Mouse (Mus musculus): ENCODE measurements around the gene Krt20. TPM values are rescaled to one million over a fixed set of nuclear protein-coding genes. Genes with fewer than 3 reads are reported as not detected.

Krt20 gene
- not detected in 2 replicates for total RNA-seq (2014; fragmentation: Nextera tagmentation)
- not detected in 2 replicates for total RNA-seq (2017)
- not detected in 2 replicates for polyA plus RNA-seq (2012)

GRCm38 (mm10) chr11:99437972-99438371 lies at the start of gene Krt20:
Gene Krt20 (minus strand): TSS chr11:99438150.
- DNase-seq (ENCODE audit: low spot score) (no peak), ATAC-seq (ENCODE audit: extremely low read depth, insufficient number of reproducible peaks, low FRiP score, poor library complexity, severe bottlenecking) (no peak)
- no peak within 1 kb of the TSS for H3K4me3 ChIP-seq (ENCODE audit: low read depth, low read length)
- H3K9me3 ChIP-seq (replicated peaks): no peaks in the 10 kb centered on the region
- H3K27me3 ChIP-seq (ENCODE audit: insufficient read depth, low read length): 0 out of 2 replicates have a peak, but pooled peaks cover 2% of the 10 kb centered on the region
- no peaks in the 10 kb centered on the region for H3K4me1 ChIP-seq (ENCODE audit: insufficient read depth, low read depth, low read length)
- H3K36me3 ChIP-seq (replicated peaks): no peaks in the 10 kb centered on the region
- TF ChIP-seq TAL1 (conservative IDR thresholded peaks at IDR 0.05; ENCODE audit: low read depth, low read length) (no peak), POLR2AphosphoS5 (IDR thresholded peaks at IDR 0.05; ENCODE audit: insufficient replicate concordance, low read depth, low read length) (no peak), GATA1 (IDR thresholded peaks at IDR 0.05; ENCODE audit: borderline replicate concordance, low read length) (no peak), CTCF (IDR thresholded peaks at IDR 0.05; ENCODE audit: low read depth, low read length) (no peak), GATA2 (IDR thresholded peaks at IDR 0.05; ENCODE audit: borderline replicate concordance, low read depth, low read length) (no peak)

- Histone ChIP-seq H3K27me3 (ENCODE audit: insufficient read depth, low read length) (no peaks in the 10 kb centered on the region), H3K4me3 (ENCODE audit: low read depth, low read length) (no peak overlapping the region), H3K9me3 (replicated peaks) (no peaks in the 10 kb centered on the region), H3K36me3 (replicated peaks) (no peaks in the 10 kb centered on the region), H3K4me1 (ENCODE audit: insufficient read depth, low read depth, low read length) (no peaks in the 10 kb centered on the region)
- ATAC-seq (ENCODE audit: extremely low read depth, insufficient number of reproducible peaks, low FRiP score, poor library complexity, severe bottlenecking) (no peak), DNase-seq (ENCODE audit: low spot score) (no peak)
- TF ChIP-seq GATA1 (IDR thresholded peaks at IDR 0.05; ENCODE audit: borderline replicate concordance, low read length) (no peak), POLR2AphosphoS5 (IDR thresholded peaks at IDR 0.05; ENCODE audit: insufficient replicate concordance, low read depth, low read length) (no peak), CTCF (IDR thresholded peaks at IDR 0.05; ENCODE audit: low read depth, low read length) (no peak), TAL1 (conservative IDR thresholded peaks at IDR 0.05; ENCODE audit: low read depth, low read length) (no peak), GATA2 (IDR thresholded peaks at IDR 0.05; ENCODE audit: borderline replicate concordance, low read depth, low read length) (no peak)
These were observed 37.0 kb upstream of the Krt20 start for GRCm38 (mm10) chr11:99474981-99475380.

GRCm38 (mm10) chr11:99473433-99473832 lies 35.5 kb upstream of the Krt20 start:
- H3K36me3 ChIP-seq (replicated peaks): no peaks in the 10 kb centered on the region
- DNase-seq (ENCODE audit: low spot score) (no peak), ATAC-seq (ENCODE audit: extremely low read depth, insufficient number of reproducible peaks, low FRiP score, poor library complexity, severe bottlenecking) (no peak)
- H3K27me3 ChIP-seq (ENCODE audit: insufficient read depth, low read length): no peaks in the 10 kb centered on the region
- H3K4me3 ChIP-seq (ENCODE audit: low read depth, low read length): no peak overlapping the region
- no peaks in the 10 kb centered on the region for H3K9me3 ChIP-seq (replicated peaks)
- no peaks in the 10 kb centered on the region for H3K4me1 ChIP-seq (ENCODE audit: insufficient read depth, low read depth, low read length)
- TF ChIP-seq CTCF (IDR thresholded peaks at IDR 0.05; ENCODE audit: low read depth, low read length) (no peak), GATA1 (IDR thresholded peaks at IDR 0.05; ENCODE audit: borderline replicate concordance, low read length) (no peak), POLR2AphosphoS5 (IDR thresholded peaks at IDR 0.05; ENCODE audit: insufficient replicate concordance, low read depth, low read length) (no peak), TAL1 (conservative IDR thresholded peaks at IDR 0.05; ENCODE audit: low read depth, low read length) (no peak), GATA2 (IDR thresholded peaks at IDR 0.05; ENCODE audit: borderline replicate concordance, low read depth, low read length) (no peak)

- no peaks in the 10 kb centered on the region for H3K4me1 ChIP-seq (ENCODE audit: insufficient read depth, low read depth, low read length)
- DNase-seq (ENCODE audit: low spot score) (no peak), ATAC-seq (ENCODE audit: extremely low read depth, insufficient number of reproducible peaks, low FRiP score, poor library complexity, severe bottlenecking) (no peak)
- TF ChIP-seq CTCF (IDR thresholded peaks at IDR 0.05; ENCODE audit: low read depth, low read length) (no peak), POLR2AphosphoS5 (IDR thresholded peaks at IDR 0.05; ENCODE audit: insufficient replicate concordance, low read depth, low read length) (no peak), TAL1 (conservative IDR thresholded peaks at IDR 0.05; ENCODE audit: low read depth, low read length) (no peak), GATA2 (IDR thresholded peaks at IDR 0.05; ENCODE audit: borderline replicate concordance, low read depth, low read length) (no peak), GATA1 (IDR thresholded peaks at IDR 0.05; ENCODE audit: borderline replicate concordance, low read length) (no peak)
- no peaks in the 10 kb centered on the region for H3K9me3 ChIP-seq (replicated peaks)
- H3K27me3 ChIP-seq (ENCODE audit: insufficient read depth, low read length): no peaks in the 10 kb centered on the region
- H3K36me3 ChIP-seq (replicated peaks): no peaks in the 10 kb centered on the region
- H3K4me3 ChIP-seq (ENCODE audit: low read depth, low read length): no peak overlapping the region
These were observed 34.5 kb upstream of the Krt20 start for GRCm38 (mm10) chr11:99472405-99472804.

GRCm38 (mm10) chr11:99471946-99472345 lies 34.0 kb upstream of the Krt20 start:
- Histone ChIP-seq H3K4me1 (ENCODE audit: insufficient read depth, low read depth, low read length) (no peaks in the 10 kb centered on the region), H3K27me3 (ENCODE audit: insufficient read depth, low read length) (no peaks in the 10 kb centered on the region), H3K36me3 (replicated peaks) (no peaks in the 10 kb centered on the region), H3K4me3 (ENCODE audit: low read depth, low read length) (no peak overlapping the region), H3K9me3 (replicated peaks) (no peaks in the 10 kb centered on the region)
- DNase-seq (ENCODE audit: low spot score): no peak
- no peak for ATAC-seq (ENCODE audit: extremely low read depth, insufficient number of reproducible peaks, low FRiP score, poor library complexity, severe bottlenecking)
- no peak for TF ChIP-seq CTCF (IDR thresholded peaks at IDR 0.05; ENCODE audit: low read depth, low read length)
- no peak for TF ChIP-seq GATA1 (IDR thresholded peaks at IDR 0.05; ENCODE audit: borderline replicate concordance, low read length)
- no peak for TF ChIP-seq TAL1 (conservative IDR thresholded peaks at IDR 0.05; ENCODE audit: low read depth, low read length)

- H3K9me3 ChIP-seq (replicated peaks): no peaks in the 10 kb centered on the region
- ATAC-seq (ENCODE audit: extremely low read depth, insufficient number of reproducible peaks, low FRiP score, poor library complexity, severe bottlenecking) (no peak), DNase-seq (ENCODE audit: low spot score) (no peak)
- no peaks in the 10 kb centered on the region for H3K27me3 ChIP-seq (ENCODE audit: insufficient read depth, low read length)
- no peak for TF ChIP-seq GATA2 (IDR thresholded peaks at IDR 0.05; ENCODE audit: borderline replicate concordance, low read depth, low read length)
- TF ChIP-seq GATA1 (IDR thresholded peaks at IDR 0.05; ENCODE audit: borderline replicate concordance, low read length): no peak
- H3K4me1 ChIP-seq (ENCODE audit: insufficient read depth, low read depth, low read length): no peaks in the 10 kb centered on the region
- no peaks in the 10 kb centered on the region for H3K36me3 ChIP-seq (replicated peaks)
- no peak overlapping the region for H3K4me3 ChIP-seq (ENCODE audit: low read depth, low read length)
These were observed 31.3 kb upstream of the Krt20 start for GRCm38 (mm10) chr11:99469228-99469627.

- Histone ChIP-seq H3K27me3 (ENCODE audit: insufficient read depth, low read length) (no peaks in the 10 kb centered on the region), H3K4me3 (ENCODE audit: low read depth, low read length) (no peak overlapping the region), H3K9me3 (replicated peaks) (no peaks in the 10 kb centered on the region), H3K4me1 (ENCODE audit: insufficient read depth, low read depth, low read length) (no peaks in the 10 kb centered on the region), H3K36me3 (replicated peaks) (no peaks in the 10 kb centered on the region)
- DNase-seq (ENCODE audit: low spot score) (no peak), ATAC-seq (ENCODE audit: extremely low read depth, insufficient number of reproducible peaks, low FRiP score, poor library complexity, severe bottlenecking) (no peak)
- TF ChIP-seq CTCF (IDR thresholded peaks at IDR 0.05; ENCODE audit: low read depth, low read length) (no peak), GATA1 (IDR thresholded peaks at IDR 0.05; ENCODE audit: borderline replicate concordance, low read length) (no peak)
These were observed 30.6 kb upstream of the Krt20 start for GRCm38 (mm10) chr11:99468566-99468965.
